Mouse (Mus musculus) erythroblast, embryonic 14.5 days (primary cell): ENCODE measurements around the gene Pcdh7.

ENCODE experiments used
- GATA1 ChIP-seq: IDR thresholded peaks from 2 replicates; pipeline ENCODE4 v1.6.1; 2012; ENCODE audit warnings: low read length, inconsistent platforms, mixed read lengths
- TAL1 ChIP-seq: IDR thresholded peaks from 3 replicates; pipeline ENCODE4 v1.6.1; 2012; ENCODE audit warnings: low read length, inconsistent platforms, mixed read lengths

- TF ChIP-seq TAL1 (no peak), GATA1 (no peak)
These were observed 62.2 kb downstream of the Pcdh7 start for GRCm38 (mm10) chr5:57779951-57780350.
